In genomic region chr8:78477051-78477829, GRCm38 (mm10) we compare ENCODE assay signal across 9 mouse cellular contexts. TPM values are rescaled to one million over a fixed set of nuclear protein-coding genes. Genes with fewer than 3 reads are reported as not detected.
A peak's percentile ranks its signal among the peaks of the same experiment; 100 is the strongest.
DNase-seq lines count a peak whose midpoint lies in the region; ATAC-seq and TF ChIP-seq lines count a peak whose summit lies in the region.
"Had no signal": no experiment of that assay in that cellular context is flagged by ENCODE, and none has a peak within 500 bp of the region (broad histone marks: within the 10 kb centered on the region; RNA-seq: fewer than 3 reads in every experiment).

No protein-coding gene starts in this region.

- no peak overlapping the region for H3K4me2 ChIP-seq in lung, embryonic 14.5 days

- no peaks in the 10 kb centered on the region for H3K36me3 ChIP-seq in lung, embryonic 14.5 days (ENCODE audit: insufficient read depth)

- H3K27me3 ChIP-seq in lung, embryonic 14.5 days (ENCODE audit: insufficient read depth, low read length): no peaks in the 10 kb centered on the region

- WGBS in lung, embryonic 14.5 days: 40% methylated on average over 6 of the region's 6 CpGs

- no peak for DNase-seq in frontal cortex, postnatal 36 days (ENCODE audit: low spot score in 2 of 2)
- peak; percentile 65 for DNase-seq in lung, embryonic 14.5 days
- no peak for DNase-seq in lung, adult 18-20 months
- DNase-seq in brain, adult 2 months (ENCODE audit: low read depth, low spot score): peak; percentile 29
- DNase-seq in mesoderm, embryonic 11.5 days (ENCODE audit: low read depth, low spot score): peak; percentile 55
- no peak for DNase-seq in B cell, adult 2 months
- DNase-seq in left cerebral cortex, adult 9 months (ENCODE audit: low spot score in 2 of 2): no peak

- ATAC-seq in frontal cortex, adult (ENCODE audit: low TSS enrichment): peak; percentile 76; the same call in 1 of the 2 replicates
- no peak for ATAC-seq in lung, embryonic 14.5 days (ENCODE audit: insufficient read depth)

- TF ChIP-seq CTCF in lung, embryonic 14.5 days (IDR thresholded peaks at IDR 0.05; ENCODE audit: low read depth): peak; percentile 61

- H3K9ac ChIP-seq in lung, embryonic 14.5 days: no peak overlapping the region

- no peak overlapping the region for H3K4me3 ChIP-seq in lung, embryonic 14.5 days (ENCODE audit: low read depth, low read length)

- H3K27ac ChIP-seq in lung, embryonic 14.5 days (ENCODE audit: low read depth): no peak overlapping the region

- H3K9me3 ChIP-seq in lung, embryonic 14.5 days (ENCODE audit: low read depth, low read length): no peaks in the 10 kb centered on the region

- H3K4me1 ChIP-seq in lung, embryonic 14.5 days (ENCODE audit: insufficient read depth): no peaks in the 10 kb centered on the region

RNA-seq across cellular contexts. Expression of gene Rbmxl1, which starts 31.5 kb away (rescaled TPM):
- polyA plus RNA-seq in lung, embryonic 14.5 days (2014; fragmentation: Nextera tagmentation; extraction: Ambion mirVana): 290 and 302 TPM in 2 replicates

RNA-seq across cellular contexts. Expression of gene Slc10a7, which starts 31.9 kb away (rescaled TPM):
- 11.4 and 12.1 TPM in 2 replicates for polyA plus RNA-seq in lung, embryonic 14.5 days (2014; fragmentation: Nextera tagmentation; extraction: Ambion mirVana)

RNA-seq across cellular contexts. Expression of gene Pou4f2, which starts 40.8 kb away (rescaled TPM):
- polyA plus RNA-seq in lung, embryonic 14.5 days (2014; fragmentation: Nextera tagmentation; extraction: Ambion mirVana): not detected in 2 replicates
- polyA plus RNA-seq: intestine, embryonic 14.5 days had no signal

Comparison
In these comparisons a context has a peak if more than half of its experiments do, and no peak if none do; other contexts are left out.
1. DNase-seq: peak in lung, embryonic 14.5 days (single experiment), brain, adult 2 months (single experiment) and mesoderm, embryonic 11.5 days (single experiment); none in frontal cortex, postnatal 36 days (0 of 2), lung, adult 18-20 months (0 of 2), B cell, adult 2 months (0 of 2) and left cerebral cortex, adult 9 months (0 of 2).